Mouse (Mus musculus) limb, embryonic 14.5 days (tissue): ENCODE data around the gene Ctps2. TPM values are rescaled to one million over a fixed set of nuclear protein-coding genes. Genes with fewer than 3 reads are reported as not detected.

Experiments used
- ATAC-seq: fragments of 200-750 bp; cut with Nextera tagmentation; 2 replicates; pipeline ENCODE4 v1.8.0; 2017; ENCODE audit warnings: low read depth, moderate number of reproducible peaks, moderate TSS enrichment; ENCODE audit not compliant: low FRiP score
- DNase-seq: peaks from one replicate; pipeline ENCODE4 v3.0.0-alpha.2; 2015; ENCODE audit warnings: low spot score
- H3K27ac ChIP-seq: fragments of 300-500 bp; sonication (generic); replicated peaks from 2 replicates; pipeline ENCODE4 v1.5.1; 2014; ENCODE audit warnings: low read depth, mild to moderate bottlenecking, low read length, moderate library complexity, mixed read lengths
- H3K27me3 ChIP-seq: fragments of 300-500 bp; sonication (generic); 2 replicates; pipeline ENCODE4 v1.6.1; 2014; ENCODE audit warnings: low read length, mixed read lengths; ENCODE audit not compliant: control insufficient read depth, insufficient read depth
- H3K36me3 ChIP-seq: fragments of 300-500 bp; sonication (generic); 2 replicates; pipeline ENCODE4 v1.6.1; 2014; ENCODE audit warnings: mild to moderate bottlenecking, low read length, moderate library complexity, mixed read lengths; ENCODE audit not compliant: control insufficient read depth, insufficient read depth
- H3K4me1 ChIP-seq: fragments of 300-500 bp; sonication (generic); 2 replicates; pipeline ENCODE4 v1.6.1; 2014; ENCODE audit warnings: antibody characterized with exemption, low read length, mixed read lengths; ENCODE audit not compliant: control insufficient read depth, insufficient read depth
- H3K4me2 ChIP-seq: fragments of 300-500 bp; sonication (generic); replicated peaks from 2 replicates; pipeline ENCODE4 v1.6.1; 2014; ENCODE audit warnings: low read depth, mild to moderate bottlenecking, low read length, moderate library complexity; ENCODE audit not compliant: severe bottlenecking
- H3K4me3 ChIP-seq: fragments of 300-500 bp; sonication (generic); replicated peaks from 2 replicates; pipeline ENCODE4 v1.5.1; 2014; ENCODE audit warnings: low read length
- H3K9ac ChIP-seq: fragments of 300-500 bp; sonication (generic); 2 replicates; pipeline ENCODE4 v1.6.1; 2014; ENCODE audit warnings: mild to moderate bottlenecking, low read depth, low read length, moderate library complexity; ENCODE audit not compliant: severe bottlenecking
- H3K9me3 ChIP-seq: fragments of 300-500 bp; sonication (generic); 2 replicates; pipeline ENCODE4 v1.6.1; 2016; ENCODE audit warnings: low read length; ENCODE audit not compliant: control insufficient read depth
- POLR2A ChIP-seq: fragments of 200-500 bp; IDR thresholded peaks from 2 replicates; pipeline ENCODE4 v1.8.0; 2012; ENCODE audit warnings: inconsistent platforms, mild to moderate bottlenecking, moderate library complexity, borderline replicate concordance; ENCODE audit not compliant: insufficient read depth, insufficient read length; ENCODE audit errors: extremely low read depth
- WGBS: fragments of 180-500 bp; shearing (Covaris S2); extraction: QIAGEN DNeasy Blood & Tissue Kit; methylation state at CpG from one replicate; pipeline ENCODE4 v1.1.7; 2014; 5-methylcytosine and 5-hydroxymethylcytosine counted together
- microRNA counts: library from miRNA; unstranded; fragments of <30 nt; microRNA quantifications from one replicate; lab custom pipeline; 2016
- microRNA-seq: library from miRNA; unstranded; fragments of <30 nt; microRNA quantifications from one replicate; pipeline ENCODE4, GENCODE M21; 2016
- polyA plus RNA-seq, 2 experiments: library from polyadenylated mRNA; depleted of rRNA in 1 of 2; stranded (reverse) in 1 of 2; unstranded in 1 of 2; fragments of >200 nt; fragmentation: Nextera tagmentation in 1 of 2; extraction: Ambion mirVana in 1 of 2; gene quantifications; 2 replicates each; pipeline versions ENCODE4 v1.2.1 to v1.2.3; 2012 to 2014

Ctps2 gene
- polyA plus RNA-seq, 2 experiments = 44.8 to 90.1 TPM

DNA sequence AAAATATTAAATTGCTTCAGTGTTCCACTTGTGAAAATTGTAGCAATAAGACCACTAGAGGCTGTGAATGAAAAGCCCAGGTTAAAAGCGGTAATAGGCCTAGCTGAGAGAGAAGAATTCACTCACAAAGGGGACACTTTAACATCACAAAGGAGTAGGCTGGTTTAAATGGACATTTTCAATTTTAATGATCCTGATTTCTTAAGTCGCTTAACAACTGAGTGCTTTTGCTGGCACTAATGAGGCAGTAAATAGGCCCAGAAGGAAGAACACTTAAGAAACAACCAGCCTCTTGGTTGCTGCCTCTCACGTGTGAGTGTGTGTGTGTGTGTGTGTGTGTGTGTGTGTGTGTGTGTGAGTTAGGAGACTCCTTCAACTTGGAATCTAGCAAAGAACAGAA lies 137.7 kb downstream of the Ctps2 start:
- Histone ChIP-seq H3K27ac (no peak overlapping the region), H3K9ac (no peak overlapping the region), H3K4me2 (no peak overlapping the region), H3K36me3 (no peaks in the 10 kb centered on the region), H3K27me3 (no peaks in the 10 kb centered on the region), H3K4me1 (no peaks in the 10 kb centered on the region), H3K4me3 (no peak overlapping the region), H3K9me3 (no peaks in the 10 kb centered on the region)
- 47% methylated on average over 3 of the region's 3 CpGs for WGBS
- no peak for DNase-seq
- ATAC-seq = no peak
- no peak for TF ChIP-seq POLR2A

DNA sequence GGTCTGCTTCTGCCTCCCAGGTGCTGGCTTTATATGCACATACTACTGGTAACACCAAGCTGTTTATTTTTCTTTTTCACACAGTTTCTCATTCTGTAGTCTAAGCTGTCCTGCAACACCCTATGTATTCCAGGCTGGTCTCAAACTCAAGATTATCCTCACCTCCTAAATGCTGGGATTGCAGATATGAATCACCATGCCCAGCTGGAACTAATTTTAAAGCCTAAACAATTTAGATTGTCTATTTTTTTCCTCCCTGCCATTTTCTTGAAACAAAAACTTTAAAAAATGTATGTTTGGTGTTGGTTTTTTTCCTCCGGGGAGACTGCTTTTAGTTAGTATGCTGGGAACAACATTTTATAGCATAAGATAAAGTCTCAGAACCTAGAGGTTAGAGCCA lies 141.7 kb downstream of the Ctps2 start:
- no peak overlapping the region for H3K27ac ChIP-seq
- no peaks in the 10 kb centered on the region for H3K27me3 ChIP-seq
- 87% methylated on average over 1 of the region's 1 CpGs for WGBS
- H3K4me2 ChIP-seq = no peak overlapping the region
- H3K9ac ChIP-seq = no peak overlapping the region
- no peaks in the 10 kb centered on the region for H3K36me3 ChIP-seq
- DNase-seq = no peak
- H3K4me1 ChIP-seq = no peaks in the 10 kb centered on the region
- H3K4me3 ChIP-seq = no peak overlapping the region
- H3K9me3 ChIP-seq = no peaks in the 10 kb centered on the region
- ATAC-seq = no peak
- TF ChIP-seq POLR2A = no peak

DNA sequence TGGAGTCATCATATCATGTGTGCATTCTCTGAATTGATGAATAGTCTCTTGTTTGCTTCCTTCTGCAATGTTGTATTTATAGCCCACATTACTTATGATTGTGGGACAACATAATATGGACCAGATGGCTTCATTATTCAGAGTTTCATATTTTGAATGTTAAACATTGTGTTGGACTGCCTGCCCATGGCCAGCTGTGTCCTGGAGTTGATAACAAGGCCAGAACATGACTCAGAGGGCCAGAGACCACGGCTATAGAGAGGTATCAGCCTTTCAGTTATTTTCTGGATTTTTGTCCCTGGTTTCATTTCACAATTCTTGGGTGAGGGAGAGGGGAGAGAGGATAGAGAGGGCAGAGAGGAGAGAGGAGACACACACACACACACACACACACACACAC lies 162.9 kb downstream of the Ctps2 start:
- Histone ChIP-seq H3K9me3 (no peaks in the 10 kb centered on the region), H3K9ac (no peak overlapping the region), H3K36me3 (no peaks in the 10 kb centered on the region), H3K4me1 (no peaks in the 10 kb centered on the region), H3K4me3 (no peak overlapping the region), H3K27ac (no peak overlapping the region), H3K27me3 (no peaks in the 10 kb centered on the region), H3K4me2 (no peak overlapping the region)
- no peak for TF ChIP-seq POLR2A
- ATAC-seq = no peak
- WGBS = 67% methylated on average over 1 of the region's 1 CpGs
- no peak for DNase-seq

MicroRNA genes within 50 kb of the gene (microRNA counts, 519-probe panel; counts per million panel counts)
- microRNA mmu-miR-3473 (lab: Ali Mortazavi, UCI) = 2,130 counts per million, percentile 33 among the panel's probes with 10 or more counts

Small RNAs within 50 kb of the gene (microRNA-seq; reads per million reads assigned to microRNA genes)
- not detected for gene Mir3473a

Other genes starting within 250 kb of the Ctps2 start
- 220 and 266 TPM in 2 replicates for gene Rbbp7, start 140.8 kb upstream of the Ctps2 start, polyA plus RNA-seq (2012; rRNA removed)
- gene Rbbp7, start 140.8 kb upstream of the Ctps2 start, polyA plus RNA-seq (2014; fragmentation: Nextera tagmentation; extraction: Ambion mirVana) = 433 and 459 TPM in 2 replicates
- 12.4 and 12.8 TPM in 2 replicates for gene Txlng, start 71.8 kb upstream of the Ctps2 start, polyA plus RNA-seq (2012; rRNA removed)
- gene Txlng, start 71.8 kb upstream of the Ctps2 start, polyA plus RNA-seq (2014; fragmentation: Nextera tagmentation; extraction: Ambion mirVana) = 11.9 and 13.1 TPM in 2 replicates
- gene Syap1, start 12.8 kb upstream of the Ctps2 start, polyA plus RNA-seq (2012; rRNA removed) = 29.1 and 39.6 TPM in 2 replicates
- gene Syap1, start 12.8 kb upstream of the Ctps2 start, polyA plus RNA-seq (2014; fragmentation: Nextera tagmentation; extraction: Ambion mirVana) = 49.8 and 52.6 TPM in 2 replicates
- 0.61 and 1.7 TPM in 2 replicates for gene S100g, start 63.4 kb downstream of the Ctps2 start, polyA plus RNA-seq (2012; rRNA removed)
- gene S100g, start 63.4 kb downstream of the Ctps2 start, polyA plus RNA-seq (2014; fragmentation: Nextera tagmentation; extraction: Ambion mirVana) = not detected in 2 replicates